Mouse (Mus musculus) large intestine, adult 2 months (tissue): ENCODE results near the gene Fam126a. TPM values are rescaled to one million over a fixed set of nuclear protein-coding genes. Genes with fewer than 3 reads are reported as not detected.

ENCODE experiments used
- DNase-seq: peaks from one replicate; pipeline ENCODE4 v3.0.0-alpha.2; 2012; ENCODE audit warnings: low read depth, low spot score
- WGBS: fragments of 180-500 bp; shearing (Covaris S2); methylation state at CpG from one replicate; pipeline ENCODE4 v1.1.7; 2018; 5-methylcytosine and 5-hydroxymethylcytosine counted together
- polyA plus RNA-seq: library from polyadenylated mRNA; depleted of rRNA; stranded (reverse); fragments of >200 nt; gene quantifications from 2 replicates; pipeline ENCODE4 v1.2.3, GENCODE M21; 2012

Fam126a gene
- polyA plus RNA-seq, 1 experiment, result 2.5 TPM

DNA sequence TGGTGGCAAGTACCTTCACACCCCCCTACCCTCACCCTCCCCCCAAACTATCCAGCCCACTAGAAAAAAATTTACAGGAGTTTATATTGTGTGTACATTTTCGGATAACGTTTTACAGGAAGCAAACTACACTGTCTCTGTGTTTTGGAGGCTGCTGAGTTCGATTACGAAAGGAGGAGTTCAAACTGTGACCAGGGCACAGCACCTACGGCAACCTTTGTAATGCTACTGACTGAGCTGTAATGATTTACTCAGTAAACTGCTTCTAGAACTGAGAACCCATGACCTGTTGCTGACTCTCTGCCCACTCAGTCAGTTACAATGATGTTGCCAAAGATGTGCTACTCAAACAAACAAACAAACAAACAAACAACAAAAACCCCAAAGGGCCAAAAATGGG, 34.5 kb downstream of the Fam126a start:
- WGBS, result 50% methylated on average over 5 of the region's 5 CpGs
- DNase-seq, result no peak

DNA sequence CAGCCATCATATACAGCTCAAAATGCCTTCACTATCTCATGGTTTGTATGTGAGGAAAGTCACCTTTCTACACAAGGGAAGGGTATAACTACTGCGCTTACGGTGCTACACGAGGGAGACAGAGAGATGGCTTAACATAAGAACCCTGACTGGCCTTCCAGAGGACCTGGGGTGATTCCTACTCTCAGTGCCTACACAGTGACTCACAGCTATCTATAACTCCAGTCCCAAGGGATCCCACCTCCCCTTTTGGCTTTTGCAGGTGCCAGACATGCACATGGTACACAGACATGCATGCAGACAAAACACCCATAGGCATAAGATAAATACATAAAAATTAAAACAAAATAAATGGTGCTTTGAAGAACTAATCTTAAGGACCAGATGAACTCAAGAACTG, 35.6 kb downstream of the Fam126a start:
- 93% methylated on average over 3 of the region's 3 CpGs for WGBS
- DNase-seq, result no peak

DNA sequence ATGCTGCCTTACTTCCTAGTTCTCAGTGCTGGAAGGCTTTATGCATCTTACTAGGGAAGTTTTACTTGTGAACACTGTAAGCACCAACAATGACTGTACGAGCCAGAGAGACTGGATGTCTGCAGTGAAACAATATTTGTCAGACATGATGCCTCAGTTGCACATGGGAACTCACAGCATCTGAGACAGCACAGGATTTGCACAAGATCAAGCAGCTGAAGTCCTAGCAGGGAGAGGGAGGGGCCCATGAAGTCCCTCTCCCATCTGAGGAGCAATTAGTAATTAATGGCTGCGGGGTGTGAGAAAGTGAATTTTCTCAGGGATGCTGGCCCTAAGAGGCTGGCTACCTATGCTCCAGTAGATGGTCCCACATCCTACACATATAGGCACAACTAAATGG, 36.3 kb downstream of the Fam126a start:
- DNase-seq, result no peak
- WGBS, result 91% methylated on average over 2 of the region's 2 CpGs

DNA sequence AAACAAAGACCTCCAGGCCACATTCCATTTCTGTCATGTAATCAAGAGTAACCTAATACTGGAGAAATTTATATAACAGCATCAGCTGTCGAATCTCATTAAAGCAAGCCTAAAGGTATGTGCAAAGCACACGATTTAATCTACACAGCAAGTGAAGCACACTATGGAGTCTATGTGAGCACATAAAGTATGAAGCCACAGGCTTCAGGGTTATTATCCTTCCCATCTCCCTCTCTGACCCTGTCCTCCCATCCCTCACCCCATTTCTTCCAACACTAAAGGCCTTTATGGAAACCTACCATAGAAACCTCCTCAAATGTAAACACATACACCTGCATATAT, 37.0 kb downstream of the Fam126a start:
- WGBS, result 56% methylated on average over 2 of the region's 2 CpGs
- DNase-seq, result no peak

DNA sequence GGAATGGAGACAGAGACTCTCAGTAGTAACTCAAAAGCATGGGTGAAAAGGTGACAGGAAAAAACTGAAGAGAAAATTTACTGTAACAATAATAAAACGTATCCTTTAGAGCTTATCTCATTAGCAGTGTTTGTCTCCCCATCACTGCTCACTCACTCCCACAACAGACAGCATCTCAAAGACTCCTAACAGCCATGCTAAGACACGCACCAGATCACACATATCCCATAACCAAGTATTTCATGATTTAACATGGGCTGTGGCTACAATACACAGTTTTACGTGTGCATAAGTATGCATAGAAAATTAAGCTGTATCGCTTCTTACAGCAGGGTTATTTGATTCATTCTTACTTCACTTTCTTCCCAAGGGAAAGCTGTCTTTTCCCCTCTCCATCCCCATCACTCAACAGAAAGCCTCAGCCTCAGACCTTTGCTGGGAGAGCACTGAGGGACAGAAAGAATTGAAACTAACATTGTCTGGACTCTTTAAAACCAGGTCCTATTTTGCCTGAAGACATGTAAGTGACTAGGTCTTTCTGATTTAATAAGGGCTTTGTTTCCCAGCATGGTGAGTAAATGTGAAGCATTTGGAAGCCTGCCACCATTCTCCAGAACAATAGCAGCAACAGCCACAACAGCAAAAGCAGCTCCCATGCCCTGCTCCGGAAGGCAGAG, 37.5 kb downstream of the Fam126a start:
- 70% methylated on average over 5 of the region's 5 CpGs for WGBS
- no peak for DNase-seq

DNA sequence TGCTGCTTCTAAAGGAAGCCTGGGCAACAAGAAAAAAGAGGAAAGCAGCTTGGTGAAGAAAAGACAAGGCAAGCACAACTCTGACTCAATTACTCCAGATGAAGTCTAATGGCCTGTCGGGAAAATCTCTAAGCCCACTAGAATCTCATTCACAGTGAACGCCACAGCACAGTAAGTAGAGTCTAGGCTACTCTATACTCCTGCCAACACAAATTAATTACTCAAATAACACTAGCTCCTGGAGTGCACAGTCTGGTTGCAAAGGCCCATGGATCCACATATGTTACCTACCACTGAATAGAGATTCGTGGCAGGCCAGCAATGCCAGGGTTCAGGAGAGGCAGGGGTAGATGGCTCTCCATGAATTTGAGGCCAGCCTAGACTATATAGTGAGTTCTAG, 40.5 kb downstream of the Fam126a start:
- WGBS, result 91% methylated on average over 3 of the region's 3 CpGs
- no peak for DNase-seq

DNA sequence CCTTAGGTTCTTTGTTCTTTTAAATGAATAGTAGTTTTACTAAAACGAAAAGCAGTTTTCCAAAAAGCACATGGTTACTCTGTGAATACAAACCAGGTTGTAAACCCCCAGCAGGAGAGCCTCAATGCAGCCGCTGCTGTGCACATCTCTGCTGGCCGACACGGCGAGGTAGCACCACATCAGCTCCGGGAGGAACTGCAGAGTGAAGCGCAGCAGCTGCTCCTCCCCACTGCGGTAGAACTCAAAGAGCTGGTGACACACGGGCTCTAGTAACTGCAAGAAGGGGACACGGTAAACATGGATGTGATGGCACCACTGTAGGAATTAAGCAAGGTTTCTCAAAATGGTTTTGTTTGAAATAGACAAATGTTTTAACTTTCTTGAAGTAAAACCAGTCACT, 42.7 kb downstream of the Fam126a start:
- DNase-seq, result no peak
- WGBS, result 84% methylated on average over 10 of the region's 10 CpGs

DNA sequence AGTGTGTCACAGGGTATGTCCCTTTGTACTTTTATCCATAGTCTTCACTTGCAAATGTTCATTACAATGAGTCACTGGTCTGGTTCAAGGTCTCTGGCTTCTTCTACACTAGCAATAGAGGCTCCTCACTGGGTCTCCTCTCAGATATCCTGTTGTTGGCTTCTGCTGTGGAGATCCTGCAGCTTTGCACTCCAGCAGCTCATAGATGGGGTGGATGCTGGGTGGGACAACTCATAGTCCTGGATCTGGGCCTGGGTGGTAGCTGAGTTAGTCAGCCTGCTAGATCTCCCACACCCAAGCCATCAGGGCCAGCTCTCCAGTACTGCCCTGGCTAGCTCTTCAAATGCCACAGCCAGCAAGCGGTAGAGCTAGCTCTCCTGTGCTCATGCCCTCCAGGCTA, 48.4 kb downstream of the Fam126a start:
- 78% methylated on average over 1 of the region's 1 CpGs for WGBS
- DNase-seq, result no peak

DNA sequence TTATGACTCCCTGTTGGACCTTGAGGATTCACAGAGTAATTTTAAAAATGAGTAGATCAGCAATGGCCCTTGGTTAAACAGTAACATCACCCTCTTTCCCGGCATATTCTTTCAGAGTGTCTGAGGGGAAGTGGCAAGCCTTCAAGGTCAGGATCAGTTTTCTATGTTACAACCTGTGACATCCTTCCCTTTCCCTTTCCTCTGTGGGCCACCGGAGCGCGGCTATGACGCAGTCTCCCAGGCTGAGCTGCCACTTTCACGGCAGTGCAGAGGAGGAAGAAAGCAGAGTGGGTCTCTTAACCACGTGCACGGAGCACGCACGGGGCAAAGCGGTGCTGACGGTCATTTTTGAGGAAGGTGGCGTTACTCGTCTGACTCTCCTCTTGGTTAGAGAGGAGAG, 52.0 kb downstream of the Fam126a start:
- WGBS, result 51% methylated on average over 14 of the region's 14 CpGs
- no peak for DNase-seq

DNA sequence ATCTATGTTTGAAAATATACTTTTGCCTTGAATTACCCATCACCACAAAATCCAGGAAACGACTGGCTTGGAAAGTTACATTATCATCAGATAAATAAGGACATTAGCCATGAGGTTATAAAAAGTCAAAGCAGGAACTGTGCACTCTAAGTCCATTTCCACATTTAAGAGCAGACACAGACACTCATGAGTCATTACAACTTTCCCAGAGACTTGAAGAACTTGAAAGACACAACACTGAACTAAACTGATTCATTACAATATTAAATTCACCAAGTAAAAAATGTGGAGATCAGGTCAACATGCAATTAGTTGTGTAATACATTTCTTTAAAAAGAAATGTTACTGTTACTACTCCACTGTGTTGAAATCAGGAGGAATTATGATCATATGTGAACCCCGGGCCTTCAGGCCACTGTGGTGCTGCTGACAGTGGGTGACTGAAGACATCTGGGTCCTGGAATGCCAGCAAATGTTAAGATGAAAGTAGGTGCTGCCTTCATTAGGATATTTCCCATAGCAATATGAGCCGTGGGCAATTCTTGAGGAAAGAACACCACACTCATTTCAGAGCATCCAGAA, 55.4 kb downstream of the Fam126a start:
- WGBS, result 66% methylated on average over 3 of the region's 3 CpGs
- no peak for DNase-seq

DNA sequence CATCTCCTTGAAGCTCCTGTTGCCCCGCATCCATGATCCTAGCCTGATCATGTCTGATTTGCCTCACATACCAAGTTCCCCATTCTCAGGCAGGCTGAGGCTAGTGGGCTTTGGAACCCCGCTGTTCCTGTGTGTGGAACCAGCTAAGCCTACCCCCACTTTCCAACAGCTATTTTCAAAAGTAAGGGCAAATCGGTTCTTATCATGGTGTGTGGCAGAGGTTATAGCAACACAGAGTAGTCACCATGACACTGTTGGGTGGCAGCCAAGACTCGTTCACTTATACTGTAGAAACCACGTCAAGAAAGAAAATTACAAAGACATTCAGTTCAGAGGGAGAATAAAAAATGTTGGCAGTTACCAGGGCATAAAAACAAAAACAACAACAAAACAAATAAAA, 62.8 kb downstream of the Fam126a start:
- 53% methylated on average over 5 of the region's 5 CpGs for WGBS
- no peak for DNase-seq

DNA sequence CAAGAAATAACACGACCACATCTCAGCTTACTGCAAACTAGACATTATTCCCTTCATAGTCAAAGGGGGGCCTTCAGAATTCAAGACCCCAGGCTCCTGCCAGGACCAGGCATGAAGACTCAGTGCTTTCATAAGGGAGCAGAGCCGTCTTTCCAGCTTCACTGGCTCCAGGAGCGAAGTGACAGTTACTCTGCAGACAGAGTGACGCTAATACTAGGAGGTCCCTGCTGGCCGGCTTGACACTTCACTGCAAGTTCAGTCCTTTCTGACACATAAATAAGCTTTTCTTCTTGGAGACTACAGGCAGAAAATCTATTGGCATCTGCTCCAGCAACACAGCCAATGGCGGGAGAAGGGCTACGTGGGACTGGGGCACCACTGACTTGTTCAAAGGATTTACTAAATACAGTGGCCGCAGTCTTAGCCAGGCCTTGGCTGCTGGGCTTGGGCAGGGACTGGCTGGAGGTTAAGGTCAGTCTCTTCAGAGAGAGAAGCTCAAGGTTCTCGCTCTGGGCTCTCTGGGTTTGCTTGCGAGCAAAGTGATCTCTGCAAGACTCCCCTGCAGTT, 65.8 kb downstream of the Fam126a start:
- WGBS, result 88% methylated on average over 10 of the region's 10 CpGs
- DNase-seq, result no peak

DNA sequence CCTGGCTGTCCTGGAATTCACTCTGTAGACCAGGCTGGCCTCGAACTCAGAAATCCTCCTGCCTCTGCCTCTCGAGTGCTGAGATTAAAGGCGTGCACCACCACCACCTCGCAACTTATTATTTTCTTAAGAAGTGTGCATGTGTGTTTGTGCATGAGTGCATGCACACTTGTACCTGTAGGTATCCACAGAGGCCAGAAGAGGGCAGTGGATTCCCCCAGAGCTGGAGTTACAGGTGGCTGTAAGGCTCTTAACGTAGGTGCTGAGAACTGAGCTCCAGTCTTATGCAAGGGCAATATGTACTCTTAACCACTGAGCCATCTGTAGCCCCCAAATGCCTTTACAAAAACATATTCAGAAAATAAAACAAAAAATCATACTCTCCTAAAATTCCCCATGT, 77.4 kb downstream of the Fam126a start:
- DNase-seq, result no peak
- WGBS, result 93% methylated on average over 5 of the region's 5 CpGs

DNA sequence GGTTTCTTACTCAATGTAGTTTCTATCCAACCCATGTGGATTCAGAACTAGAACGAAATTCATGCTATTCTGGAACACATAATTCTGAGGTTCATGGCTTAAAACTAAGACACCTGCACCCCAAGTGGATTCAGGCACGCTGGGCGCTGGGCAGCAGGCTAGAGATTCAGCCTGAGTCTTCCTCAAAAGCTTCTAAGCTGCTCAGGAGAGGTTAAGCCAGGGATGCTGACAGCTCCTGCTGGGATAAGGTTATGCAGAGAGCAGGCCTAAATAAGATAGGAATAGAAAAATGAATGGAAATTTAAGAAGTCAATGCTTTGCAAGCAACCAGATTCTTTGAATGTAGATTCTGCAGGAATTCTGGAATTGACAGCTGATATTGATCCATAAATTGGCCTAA, 82.4 kb downstream of the Fam126a start:
- DNase-seq, result no peak
- WGBS, result 73% methylated on average over 3 of the region's 3 CpGs

DNA sequence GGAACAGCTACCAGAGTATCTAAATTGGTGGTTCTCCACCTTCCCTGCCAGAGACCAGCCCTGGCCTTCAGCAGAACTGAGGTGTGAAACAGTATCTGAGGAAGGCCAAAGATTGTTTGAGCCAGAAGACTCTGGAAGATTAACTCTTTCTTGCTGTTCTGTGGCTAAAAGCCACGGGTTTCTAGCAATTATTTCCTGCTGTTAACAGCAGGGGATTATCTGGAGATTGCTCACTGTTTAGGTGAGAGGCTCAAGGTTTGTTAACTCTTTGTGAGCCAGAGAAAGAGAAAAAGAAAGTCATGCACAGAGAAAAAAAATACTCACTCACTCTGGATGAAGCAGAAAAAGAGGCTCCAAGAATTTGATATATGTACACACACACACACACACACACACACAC, 85.4 kb downstream of the Fam126a start:
- WGBS, result 13% methylated on average over 1 of the region's 1 CpGs
- no peak for DNase-seq

DNA sequence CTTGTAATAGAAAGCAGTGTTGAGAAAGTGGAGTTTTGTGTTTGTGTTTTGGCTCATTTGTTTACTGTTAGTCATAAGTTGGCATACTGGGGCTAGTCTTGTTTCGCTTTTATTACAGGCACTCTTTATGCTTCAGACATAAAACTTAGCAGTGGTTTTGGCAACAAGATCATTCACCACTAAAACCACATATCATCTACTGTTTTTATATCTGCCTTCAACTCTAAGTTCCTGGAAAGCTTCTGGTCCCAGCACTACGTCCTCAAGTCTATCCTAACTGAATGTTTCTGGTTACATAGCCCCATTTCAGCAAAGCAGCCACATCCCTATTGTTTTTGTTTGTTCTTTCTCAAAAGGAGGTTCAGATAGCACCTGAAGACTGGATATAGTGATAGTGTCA, 87.0 kb downstream of the Fam126a start:
- 53% methylated on average over 2 of the region's 2 CpGs for WGBS

DNA sequence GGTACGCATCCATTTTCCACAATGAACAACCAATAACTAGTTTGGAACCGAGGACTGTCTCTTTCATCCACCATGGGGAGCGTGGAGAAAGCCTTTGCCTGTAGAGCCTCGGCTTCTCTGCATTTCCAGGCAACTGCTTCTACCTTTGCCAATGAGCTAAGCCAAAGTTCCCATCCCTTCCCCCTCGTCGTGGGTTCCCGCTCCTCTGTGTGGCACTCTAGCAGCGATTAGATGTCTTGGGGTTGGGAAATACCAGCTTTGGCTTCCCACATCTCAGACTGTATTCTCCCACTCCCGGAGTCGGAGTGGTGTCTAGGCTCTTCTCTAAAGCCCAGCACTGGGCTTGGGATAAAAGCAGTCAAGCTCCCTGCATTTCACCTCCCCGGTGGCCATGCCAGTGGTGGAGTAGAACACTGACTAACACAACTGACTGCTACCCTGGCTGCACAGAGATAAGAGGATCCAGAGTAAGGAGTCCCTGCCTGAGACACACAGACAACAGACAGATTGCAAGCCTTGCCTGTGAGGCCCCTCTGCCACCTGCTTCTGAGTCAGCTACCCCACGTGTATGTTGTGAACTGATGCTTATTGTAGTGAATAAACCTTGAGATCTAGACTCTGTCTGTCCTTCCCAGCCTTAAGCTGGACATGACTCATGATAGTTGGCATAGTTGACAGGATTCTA, 106.9 kb downstream of the Fam126a start:
- DNase-seq, result no peak
- WGBS, result 88% methylated on average over 12 of the region's 12 CpGs

More for the DNA sequence above, 87.0 kb downstream of the Fam126a start:
- no peak for DNase-seq

DNA sequence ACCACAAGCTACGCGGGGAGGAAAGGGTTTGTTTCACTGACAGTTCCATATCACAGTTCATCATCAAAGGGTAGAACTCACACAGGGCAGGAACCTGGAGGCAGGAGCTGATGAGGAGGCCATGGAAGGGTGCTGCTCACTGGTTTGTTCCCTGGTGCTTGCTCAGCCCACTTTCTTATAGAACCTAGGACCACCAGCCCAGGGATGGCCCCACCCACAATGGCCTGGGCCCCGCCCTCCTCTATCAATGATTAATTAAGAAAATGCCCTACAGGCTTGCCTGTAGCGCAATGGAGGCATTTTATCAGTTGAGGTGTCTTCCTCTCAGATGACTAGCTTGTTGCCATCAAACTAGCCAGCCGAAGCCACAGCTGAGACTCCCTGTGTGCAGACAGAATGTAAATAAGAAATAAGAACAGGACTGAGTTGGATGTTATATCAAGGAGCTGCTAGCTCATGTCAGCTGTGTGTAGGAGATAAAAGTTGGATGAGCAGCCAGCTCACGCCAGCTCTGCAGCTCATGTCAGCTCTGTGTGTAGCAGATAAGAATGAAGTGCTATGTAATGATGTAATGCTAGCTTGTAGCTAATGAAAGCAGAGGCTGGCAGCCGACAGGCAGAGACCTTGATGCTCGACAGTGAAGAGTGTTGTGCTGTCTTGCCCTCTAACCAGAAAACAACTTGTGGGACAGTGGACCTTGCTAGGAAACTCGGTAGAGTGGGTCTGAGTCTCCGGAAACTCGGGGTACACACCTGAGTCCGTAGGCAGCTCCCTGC, 107.8 kb downstream of the Fam126a start:
- whole genome bisulfite sequencing, result 73% methylated on average over 12 of the region's 12 CpGs
- no peak for DNase-seq

DNA sequence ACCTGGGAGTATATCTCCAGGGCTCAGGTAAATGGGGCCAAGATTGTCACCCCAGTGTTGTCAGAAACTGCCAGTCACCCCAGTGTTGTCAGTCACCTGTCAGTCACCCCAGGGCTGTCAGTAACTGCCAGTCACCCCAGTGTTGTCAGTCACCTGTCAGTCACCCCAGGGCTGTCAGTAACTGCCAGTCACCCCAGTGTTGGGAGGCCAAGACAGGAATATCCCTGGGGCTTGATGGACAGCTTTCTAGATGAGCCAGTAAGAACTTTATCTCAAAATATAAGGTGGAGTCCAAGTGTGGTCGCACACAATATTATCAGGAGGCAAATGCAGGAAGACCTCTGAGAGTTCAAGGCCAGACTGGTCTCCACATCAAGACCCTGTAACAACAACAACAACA, 109.2 kb downstream of the Fam126a start:
- no peak for DNase-seq
- WGBS, result 81% methylated on average over 1 of the region's 1 CpGs
